Mouse (Mus musculus): ENCODE results near the gene Atn1.

Gene Atn1

GRCm38 (mm10) chr6:124767920-124768703, 11.8 kb upstream of the Atn1 start:
- DNase-seq (ENCODE audit: low spot score), result no peak

- DNase-seq (ENCODE audit: low spot score), result no peak
These were observed 11.2 kb upstream of the Atn1 start for GRCm38 (mm10) chr6:124767536-124767919.

GRCm38 (mm10) chr6:124765951-124766350, 9.6 kb upstream of the Atn1 start:
- no peak for DNase-seq (ENCODE audit: low spot score)

- DNase-seq (ENCODE audit: low spot score), result peak; percentile 91
These were observed 2.9 kb upstream of the Atn1 start for GRCm38 (mm10) chr6:124759259-124759658.

- no peak for DNase-seq (ENCODE audit: low spot score)
These were observed 2.5 kb upstream of the Atn1 start for GRCm38 (mm10) chr6:124758849-124759232.

- DNase-seq (ENCODE audit: low spot score), result peak; percentile 44
These were observed 1.9 kb upstream of the Atn1 start for GRCm38 (mm10) chr6:124757909-124758848.

GRCm38 (mm10) chr6:124757351-124757880, 1.1 kb upstream of the Atn1 start:
- DNase-seq (ENCODE audit: low spot score), result no peak

- DNase-seq (ENCODE audit: low spot score), result peak; percentile 89
These were observed 477 bp upstream of the Atn1 start for GRCm38 (mm10) chr6:124756652-124757350.

GRCm38 (mm10) chr6:124755306-124755705, 1.0 kb downstream of the Atn1 start:
- DNase-seq (ENCODE audit: low spot score), result no peak

- DNase-seq (ENCODE audit: low spot score), result no peak
These were observed 2.5 kb downstream of the Atn1 start for GRCm38 (mm10) chr6:124753861-124754260.

- DNase-seq (ENCODE audit: low spot score), result no peak
These were observed 5.9 kb downstream of the Atn1 start for GRCm38 (mm10) chr6:124750405-124750804.

- DNase-seq (ENCODE audit: low spot score), result no peak
These were observed 9.4 kb downstream of the Atn1 start for GRCm38 (mm10) chr6:124746654-124747632.

GRCm38 (mm10) chr6:124746296-124746605, 10.1 kb downstream of the Atn1 start:
- no peak for DNase-seq (ENCODE audit: low spot score)

- peak; percentile 93 for DNase-seq (ENCODE audit: low spot score)
These were observed 10.6 kb downstream of the Atn1 start for GRCm38 (mm10) chr6:124745490-124746295.

GRCm38 (mm10) chr6:124744755-124745321, 11.5 kb downstream of the Atn1 start:
- DNase-seq (ENCODE audit: low spot score), result no peak

- DNase-seq (ENCODE audit: low spot score), result no peak
These were observed 12.7 kb downstream of the Atn1 start for GRCm38 (mm10) chr6:124743647-124744046.

GRCm38 (mm10) chr6:124742839-124743514, 13.3 kb downstream of the Atn1 start:
- no peak for DNase-seq (ENCODE audit: low spot score)

- DNase-seq (ENCODE audit: low spot score), result no peak
These were observed 14.5 kb downstream of the Atn1 start for GRCm38 (mm10) chr6:124741842-124742241.
